Mouse (Mus musculus) ES-E14 (cell line): ENCODE measurements at regions not wholly inside any gene's neighbourhood (a gene's known extent, or its start where the extent isn't known, plus 50 kb on each side); places are given as distances from the start of the nearest gene placed in this dataset.

Experiments used
- DNase-seq: peaks from one replicate; pipeline ENCODE4 v3.0.0-alpha.2; 2013; ENCODE audit warnings: low read depth, low spot score
- H3K27ac ChIP-seq: 2 replicates; pipeline ENCODE4 v1.5.1; 2012; ENCODE audit warnings: low read depth, mild to moderate bottlenecking, low read length, moderate library complexity, mixed read lengths; ENCODE audit not compliant: poor library complexity, insufficient read depth, severe bottlenecking
- H3K36me3 ChIP-seq: 2 replicates; pipeline ENCODE4 v1.6.1; 2012; ENCODE audit warnings: mild to moderate bottlenecking, low read length, moderate library complexity, mixed read lengths; ENCODE audit not compliant: control insufficient read depth, poor library complexity, insufficient read depth, severe bottlenecking
- H3K4me1 ChIP-seq, 2 experiments: fragments of 150-350 bp in 1 of 2; sonication (generic) in 1 of 2; 2 replicates each; pipeline ENCODE4 v1.6.1; 2012; ENCODE audit warnings: low read length in 2 of 2, mild to moderate bottlenecking in 1 of 2, mixed read lengths in 1 of 2; ENCODE audit not compliant: control insufficient read depth in 2 of 2, insufficient read depth in 2 of 2, poor library complexity in 1 of 2
- H3K4me3 ChIP-seq, 2 experiments: fragments of 150-350 bp in 1 of 2; sonication (generic) in 1 of 2; 2 replicates each; pipeline ENCODE4 v1.5.1; 2012; ENCODE audit warnings: low read length in 2 of 2, low read depth in 1 of 2, mild to moderate bottlenecking in 1 of 2, mixed read lengths in 1 of 2; ENCODE audit not compliant: insufficient read depth in 1 of 2, poor library complexity in 1 of 2, severe bottlenecking in 1 of 2
- H3K9ac ChIP-seq: 2 replicates; pipeline ENCODE4 v1.6.1; 2012; ENCODE audit warnings: low read depth, mild to moderate bottlenecking, low read length, mixed read lengths; ENCODE audit not compliant: poor library complexity, insufficient read depth, severe bottlenecking
- H3K9me3 ChIP-seq: fragments of 150-350 bp; sonication (generic); 2 replicates; pipeline ENCODE4 v1.6.1; 2012; ENCODE audit warnings: low read depth, mild to moderate bottlenecking, low read length; ENCODE audit not compliant: control insufficient read depth, insufficient read depth
- CHD2 ChIP-seq: IDR thresholded peaks from 2 replicates; pipeline ENCODE4 v1.6.1; 2014; ENCODE audit warnings: mild to moderate bottlenecking, low read depth, low read length, inconsistent platforms
- HCFC1 ChIP-seq: IDR thresholded peaks from 2 replicates; pipeline ENCODE4 v1.6.1; 2012; ENCODE audit warnings: low read length, inconsistent platforms, borderline replicate concordance; ENCODE audit not compliant: insufficient read depth
- MAFK ChIP-seq: IDR thresholded peaks from 2 replicates; pipeline ENCODE4 v1.6.1; 2014; ENCODE audit warnings: mild to moderate bottlenecking, low read depth, low read length, inconsistent platforms; ENCODE audit not compliant: insufficient read depth
- ZC3H11A ChIP-seq: IDR thresholded peaks from 2 replicates; pipeline ENCODE4 v1.6.1; 2012; ENCODE audit warnings: low read depth, mild to moderate bottlenecking, inconsistent platforms, low read length, borderline replicate concordance
- ZNF384 ChIP-seq: IDR thresholded peaks from 2 replicates; pipeline ENCODE4 v1.6.1; 2012; ENCODE audit warnings: low read depth, low read length, inconsistent platforms
- in situ Hi-C, 2 experiments: fragments of 600-800 bp; cut with MboI; formaldehyde crosslinking; loops; one replicate each; pipeline ENCODE4 v1.15.1; 2025; ENCODE audit warnings: low sequenced_read_pairs in 2 of 2, inconsistent platforms in 1 of 2; ENCODE audit not compliant: unreplicated experiment in 2 of 2

DNA sequence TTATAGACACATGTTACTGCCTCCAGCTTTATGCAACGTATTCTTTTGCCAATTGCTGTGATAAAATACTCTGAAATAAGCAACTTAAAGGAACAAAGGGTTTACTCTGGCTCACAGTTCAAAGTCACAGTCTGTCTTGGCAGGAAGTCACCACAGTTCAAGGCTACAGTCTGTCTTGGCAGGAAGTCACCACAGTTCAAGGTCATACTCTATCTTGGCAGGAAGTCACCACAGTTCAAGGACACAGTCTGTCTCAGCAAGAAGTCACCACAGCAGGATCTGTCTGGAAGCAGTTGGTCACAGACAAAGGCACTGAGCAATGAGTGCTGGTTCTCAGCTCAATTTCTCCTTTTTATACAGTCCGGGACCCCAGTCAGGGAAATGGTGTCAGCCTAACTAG, 147.4 kb downstream of the Pxdc1 start:
- no peak for DNase-seq
- H3K9me3 ChIP-seq = no peaks in the 10 kb centered on the region
- TF ChIP-seq CHD2 = no peak
- TF ChIP-seq MAFK = no peak
- no peak for TF ChIP-seq HCFC1
- no peak overlapping the region for H3K27ac ChIP-seq
- H3K4me1 ChIP-seq = peaks cover 2 to 6% of the 10 kb centered on the region in 2 experiments; a peak in 3 of 4 replicates
- in situ Hi-C loops = no loop called here
- H3K4me3 ChIP-seq = no peak overlapping the region
- no peaks in the 10 kb centered on the region for H3K36me3 ChIP-seq
- no peak overlapping the region for H3K9ac ChIP-seq

DNA sequence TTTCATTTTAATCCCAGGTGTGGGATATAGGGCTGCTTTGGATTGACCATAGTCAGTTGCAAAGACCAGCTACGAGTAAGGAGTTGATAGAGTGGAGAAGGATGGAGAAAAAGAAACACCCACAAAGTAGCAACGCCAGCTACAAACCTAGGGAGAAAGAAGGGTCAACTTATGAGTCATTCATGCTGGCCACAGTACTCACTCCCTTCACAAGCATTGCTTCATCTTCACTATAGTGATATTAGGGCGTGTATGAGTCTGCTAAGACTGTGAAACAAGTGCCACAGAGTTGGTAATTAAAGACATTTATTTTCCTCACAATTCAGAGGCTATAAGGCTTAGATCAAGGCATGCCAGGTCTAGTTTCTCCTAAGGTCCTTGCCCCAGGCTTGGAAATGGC, 148.4 kb downstream of the Pxdc1 start:
- in situ Hi-C loops = no loop called here
- no peak overlapping the region for H3K9ac ChIP-seq

DNA sequence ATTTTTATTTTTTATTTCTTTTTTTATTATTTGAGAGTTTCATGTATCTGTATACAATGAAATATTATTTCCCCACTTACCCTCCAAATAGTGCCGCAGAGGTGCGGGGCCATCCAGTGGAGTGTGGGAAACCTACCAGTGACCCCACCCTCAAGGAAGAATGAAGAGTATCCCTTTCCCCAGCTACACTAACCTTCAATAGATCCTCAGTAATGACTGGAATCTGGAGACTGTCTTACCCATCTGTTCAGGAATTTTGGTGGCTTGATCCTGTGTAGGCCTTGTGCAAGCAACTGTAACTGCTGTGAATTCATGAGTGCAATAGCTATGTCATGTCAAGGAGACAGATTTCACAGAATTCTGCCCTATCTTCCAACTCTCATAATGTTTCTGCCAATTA, 153.9 kb upstream of the Slc22a23 start:
- Histone ChIP-seq H3K4me1 (no peaks in the 10 kb centered on the region), H3K36me3 (no peaks in the 10 kb centered on the region), H3K9ac (no peak overlapping the region), H3K4me3 (no peak overlapping the region), H3K27ac (no peak overlapping the region), H3K9me3 (no peaks in the 10 kb centered on the region)
- no peak for DNase-seq
- in situ Hi-C loops = no loop called here
- TF ChIP-seq HCFC1 = no peak
- no peak for TF ChIP-seq ZNF384
- TF ChIP-seq CHD2 = no peak
- TF ChIP-seq MAFK = no peak
- no peak for TF ChIP-seq ZC3H11A

More for the DNA sequence above, 148.4 kb downstream of the Pxdc1 start:
- Histone ChIP-seq H3K27ac (no peak overlapping the region), H3K36me3 (no peaks in the 10 kb centered on the region), H3K4me3 (no peak overlapping the region), H3K4me1 (peaks cover 2 to 6% of the 10 kb centered on the region in 2 experiments; a peak in 3 of 4 replicates), H3K9me3 (no peaks in the 10 kb centered on the region)
- no peak for DNase-seq
- TF ChIP-seq ZNF384 (no peak), CHD2 (no peak), ZC3H11A (no peak), MAFK (no peak), HCFC1 (no peak)

DNA sequence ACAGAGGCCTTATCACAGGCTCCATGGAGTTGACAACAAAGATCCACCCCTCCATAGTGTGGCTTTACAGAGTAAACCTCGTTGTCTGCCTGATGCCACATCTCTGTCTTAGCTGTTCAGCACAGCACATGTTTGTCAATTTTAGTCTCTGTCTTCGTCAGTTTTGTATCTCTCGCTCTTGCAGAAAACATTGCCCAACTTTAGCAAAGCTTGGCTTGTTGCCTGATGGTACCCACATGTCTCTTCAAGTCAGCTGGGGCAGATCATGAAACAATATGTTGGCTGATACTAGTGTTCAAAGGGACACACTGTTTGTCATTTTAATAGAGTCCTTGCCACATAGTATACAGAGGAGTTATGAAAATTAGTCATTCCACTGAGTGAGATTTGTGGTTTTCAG, 152.7 kb upstream of the Slc22a23 start:
- Histone ChIP-seq H3K4me3 (no peak overlapping the region), H3K9me3 (no peaks in the 10 kb centered on the region), H3K27ac (no peak overlapping the region), H3K36me3 (no peaks in the 10 kb centered on the region), H3K4me1 (no peaks in the 10 kb centered on the region), H3K9ac (no peak overlapping the region)
- TF ChIP-seq ZC3H11A (no peak), CHD2 (no peak), HCFC1 (no peak), MAFK (no peak), ZNF384 (no peak)
- in situ Hi-C loops = no loop called here
- no peak for DNase-seq

DNA sequence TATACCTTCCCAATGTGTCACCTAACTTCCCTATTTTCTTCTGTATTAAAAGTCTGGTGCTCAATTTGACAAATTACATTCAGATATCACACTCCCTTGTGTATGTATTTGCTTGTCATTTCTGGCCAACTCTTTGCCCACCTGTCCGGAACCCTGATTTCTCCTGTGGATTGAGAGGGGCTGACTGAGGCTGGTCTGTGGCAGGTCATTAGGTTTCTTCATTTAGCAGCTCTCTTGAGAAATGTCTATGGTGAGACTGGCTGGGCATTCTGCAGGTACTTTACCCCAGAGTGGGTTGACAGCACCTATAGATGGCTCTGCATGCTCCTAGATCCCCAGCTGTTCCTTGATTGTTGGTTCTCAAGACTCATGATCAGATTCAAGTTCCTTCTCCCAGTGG, 139.8 kb upstream of the Slc22a23 start:
- Histone ChIP-seq H3K9me3 (no peaks in the 10 kb centered on the region), H3K9ac (no peak overlapping the region), H3K4me3 (no peak overlapping the region), H3K27ac (no peak overlapping the region), H3K36me3 (no peaks in the 10 kb centered on the region), H3K4me1 (no peaks in the 10 kb centered on the region)
- no peak for DNase-seq
- in situ Hi-C loops = no loop called here
- TF ChIP-seq ZC3H11A (no peak), HCFC1 (no peak), MAFK (no peak), CHD2 (no peak), ZNF384 (no peak)
